Mouse (Mus musculus) bone marrow, adult 2 months (tissue): Measurements from ENCODE around the gene Ssr1.

ENCODE experiments used
- CTCF ChIP-seq: fragments of 200-500 bp; IDR thresholded peaks from 2 replicates; pipeline ENCODE4 v1.5.1; 2011; ENCODE audit warnings: low read length, control low read depth; ENCODE audit not compliant: control insufficient read depth, insufficient read depth
- POLR2A ChIP-seq: fragments of 200-500 bp; IDR thresholded peaks from 2 replicates; pipeline ENCODE4 v1.6.1; 2011; ENCODE audit warnings: low read depth, mild to moderate bottlenecking, control low read depth, low read length, borderline replicate concordance; ENCODE audit not compliant: control insufficient read depth

GRCm38 (mm10) chr13:37946734-37947133 lies 47.3 kb downstream of the Ssr1 start:
- TF ChIP-seq CTCF, result peak; percentile 89
- TF ChIP-seq POLR2A, result no peak
